Mouse (Mus musculus) G1E-ER4 (cell line): ENCODE data around the gene Cfap97. TPM values are rescaled to one million over a fixed set of nuclear protein-coding genes. Genes with fewer than 3 reads are reported as not detected.

Experiments
- GATA1 ChIP-seq: IDR thresholded peaks from one replicate; pipeline ENCODE4 v1.8.0; 2012; ENCODE audit warnings: low read length, inconsistent platforms
- polyA plus RNA-seq: library from polyadenylated mRNA; stranded (reverse); fragments of >175 nt; gene quantifications from 2 replicates; pipeline ENCODE4 v1.2.3, GENCODE M21; 2012

Cfap97 gene
- polyA plus RNA-seq, 1 experiment, result 1.5 TPM

GRCm38 (mm10) chr8:46209057-46209456, 57.5 kb downstream of the Cfap97 start:
- TF ChIP-seq GATA1, result no peak

- no peak for TF ChIP-seq GATA1
Measured at GRCm38 (mm10) chr8:46210404-46211315, 59.1 kb downstream of the Cfap97 start, which contains the start of gene Slc25a4. TSS of gene Slc25a4 (minus strand) at chr8:46211284.

- TF ChIP-seq GATA1, result no peak
Measured at GRCm38 (mm10) chr8:46211611-46212071, 60.1 kb downstream of the Cfap97 start.

GRCm38 (mm10) chr8:46212194-46212593, 60.6 kb downstream of the Cfap97 start:
- no peak for TF ChIP-seq GATA1

GRCm38 (mm10) chr8:46213971-46214480, 62.5 kb downstream of the Cfap97 start:
- no peak for TF ChIP-seq GATA1

GRCm38 (mm10) chr8:46216838-46217237, 65.3 kb downstream of the Cfap97 start:
- TF ChIP-seq GATA1, result no peak

DNA sequence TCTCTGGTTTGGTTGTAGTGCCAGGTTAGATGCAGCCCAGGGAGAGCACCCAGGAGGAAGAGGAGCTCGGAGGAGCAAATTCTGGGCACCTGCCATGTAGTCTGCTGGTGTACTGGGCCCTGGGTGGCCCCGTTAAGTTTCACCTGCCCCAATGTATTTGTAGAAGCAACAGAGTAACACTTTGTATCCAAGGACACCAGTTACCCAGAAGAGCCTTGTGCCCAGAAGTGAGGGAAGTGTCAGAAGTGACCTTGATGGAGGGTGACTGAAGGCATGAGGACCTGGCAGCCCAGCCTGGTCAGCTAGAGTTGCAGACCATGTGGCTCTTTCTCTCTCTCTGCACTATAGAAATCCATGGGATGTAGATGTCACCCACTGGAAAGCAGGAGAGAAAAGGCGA, 69.0 kb downstream of the Cfap97 start:
- TF ChIP-seq GATA1, result no peak

DNA sequence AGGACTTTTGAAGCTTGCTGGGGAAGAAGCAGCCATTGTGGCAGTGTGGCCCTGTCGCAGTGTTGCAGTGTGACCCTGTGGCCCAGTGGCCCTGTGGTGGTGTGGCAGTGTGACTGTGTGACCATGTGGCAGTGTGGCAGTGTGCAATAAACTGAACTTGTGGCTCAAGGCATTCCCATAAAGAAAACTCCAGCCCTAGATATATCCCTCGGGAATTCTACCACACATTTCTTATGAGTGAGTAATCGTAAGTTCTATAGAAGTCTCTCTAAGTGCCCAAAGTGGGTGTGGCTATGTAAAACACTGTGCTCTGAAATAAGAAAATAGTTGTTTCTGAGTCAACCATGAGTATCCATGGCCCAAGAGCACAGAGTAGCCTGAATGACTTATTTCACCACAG, 73.9 kb downstream of the Cfap97 start:
- no peak for TF ChIP-seq GATA1

- no peak for TF ChIP-seq GATA1
Measured at GRCm38 (mm10) chr8:46226622-46227021, 75.1 kb downstream of the Cfap97 start.

DNA sequence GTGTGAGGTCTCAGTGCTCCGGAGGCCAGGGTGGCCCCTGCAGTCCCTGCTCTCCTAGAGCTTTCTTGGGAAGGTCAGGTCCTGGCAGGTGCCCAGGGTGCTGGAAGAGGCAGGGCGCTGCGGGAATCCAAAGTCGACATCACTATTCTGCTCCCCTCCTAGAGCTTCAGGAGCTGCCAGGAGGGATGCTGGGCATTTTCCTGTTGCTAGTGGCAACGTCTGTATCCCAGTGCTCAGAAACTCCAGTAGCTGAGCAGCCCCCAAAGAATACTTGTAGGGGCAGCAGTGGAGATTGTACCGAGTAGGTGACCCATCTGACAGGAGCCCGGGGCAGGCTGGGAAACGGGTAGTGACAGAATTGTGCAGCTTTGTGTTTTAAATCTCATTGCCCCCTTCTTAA, 81.2 kb downstream of the Cfap97 start:
- no peak for TF ChIP-seq GATA1

- no peak for TF ChIP-seq GATA1
Measured at GRCm38 (mm10) chr8:46234736-46235135, 83.2 kb downstream of the Cfap97 start.

DNA sequence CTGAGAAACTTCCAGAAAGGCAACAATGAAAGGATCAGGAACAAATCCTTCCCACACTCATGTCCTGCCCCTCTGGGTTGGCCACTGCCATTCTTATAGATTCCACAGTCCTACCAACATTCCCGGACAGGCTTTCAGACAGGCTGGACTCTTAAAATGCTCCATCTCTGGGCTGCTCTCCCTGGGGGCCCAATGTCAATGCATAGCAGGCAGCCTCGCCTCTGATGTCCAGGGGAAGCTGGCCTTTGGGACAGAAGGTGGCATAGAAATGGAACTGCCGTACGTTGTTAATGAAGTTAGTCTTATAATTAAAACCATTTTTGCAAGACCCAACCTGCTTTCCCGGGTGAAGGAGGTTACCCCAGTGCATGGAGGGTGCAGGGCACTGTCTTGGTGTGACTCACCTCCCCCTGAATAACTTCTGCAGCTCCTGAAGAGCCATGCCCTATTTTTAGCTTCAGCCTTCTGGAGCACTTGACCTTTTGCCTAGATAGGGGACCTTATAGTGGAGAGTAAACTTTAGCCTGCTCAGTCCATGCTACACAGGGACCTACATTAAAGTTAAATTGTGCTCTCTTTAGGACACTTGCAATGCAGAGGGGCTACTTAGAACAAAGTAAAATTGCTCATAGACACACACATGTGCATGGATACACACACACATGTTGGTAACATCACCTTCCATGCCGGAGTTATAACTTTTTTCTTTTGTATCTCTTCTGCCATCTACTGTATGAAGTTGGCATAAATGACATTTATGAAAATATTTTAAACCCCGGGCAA, 85.1 kb downstream of the Cfap97 start:
- TF ChIP-seq GATA1, result no peak

DNA sequence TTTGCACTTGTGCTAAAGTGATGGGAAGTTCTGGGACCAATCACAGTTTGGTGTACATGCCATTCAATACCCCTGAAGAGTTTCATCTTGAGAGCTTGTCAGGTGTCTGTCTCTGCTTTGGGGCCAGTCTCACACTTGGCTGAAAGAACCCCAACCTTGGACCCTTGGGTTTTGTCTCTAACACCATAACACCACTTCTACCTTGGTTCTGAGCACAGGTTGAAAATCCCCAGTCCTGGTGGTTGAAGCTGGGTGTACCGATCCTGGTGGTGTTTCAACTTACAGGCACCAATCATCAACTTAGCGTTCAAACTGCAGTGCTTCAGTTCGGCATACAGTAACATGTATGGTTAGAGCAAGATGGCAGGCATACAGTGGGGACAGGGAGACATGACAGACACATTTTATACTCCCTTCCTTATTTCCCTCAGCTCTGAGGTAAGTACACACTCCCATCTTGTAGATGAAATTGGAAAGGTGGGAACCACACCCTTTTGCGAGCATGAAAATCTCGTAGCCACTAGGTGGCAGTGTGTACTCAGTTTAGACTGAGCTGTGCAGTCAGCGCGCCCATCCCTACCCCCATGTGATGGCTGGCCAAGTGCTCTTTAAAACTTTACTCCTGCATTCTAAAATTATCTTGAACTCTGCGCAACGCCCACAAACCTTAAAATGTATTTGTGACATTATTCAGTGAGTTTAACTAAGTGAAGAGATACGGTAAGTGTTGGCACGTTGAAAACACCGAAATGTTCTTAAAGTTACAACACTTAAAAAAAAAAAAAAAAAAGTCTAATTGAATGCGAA, 90.2 kb downstream of the Cfap97 start:
- TF ChIP-seq GATA1, result no peak

GRCm38 (mm10) chr8:46242946-46243345, 91.4 kb downstream of the Cfap97 start:
- TF ChIP-seq GATA1, result no peak

Other genes with a start within 250 kb of the Cfap97 start
- gene Ccdc110, start 217.2 kb upstream of the Cfap97 start, polyA plus RNA-seq, result not detected in 2 replicates
- gene 1700029J07Rik, start 176.5 kb upstream of the Cfap97 start, polyA plus RNA-seq, result 0.03 TPM in 1 of 2 replicates, not detected in the other
- gene Ufsp2, start 176.2 kb upstream of the Cfap97 start, polyA plus RNA-seq, result 1.4 and 2.3 TPM in 2 replicates
- gene Lrp2bp, start 152.5 kb upstream of the Cfap97 start, polyA plus RNA-seq, result 0.02 and 0.03 TPM in 2 replicates
- gene Ankrd37, start 146.1 kb upstream of the Cfap97 start, polyA plus RNA-seq, result 8.0 and 15.7 TPM in 2 replicates
- gene Snx25, start 388 bp downstream of the Cfap97 start, polyA plus RNA-seq, result 11.9 and 13.9 TPM in 2 replicates
- 50.4 and 75.6 TPM in 2 replicates for gene Slc25a4, start 59.5 kb downstream of the Cfap97 start, polyA plus RNA-seq
- not detected in 2 replicates for gene Helt, start 142.9 kb downstream of the Cfap97 start, polyA plus RNA-seq